Mouse (Mus musculus) kidney, embryonic 14.5 days (tissue): Measurements from ENCODE around the gene Lrit2. TPM values are rescaled to one million over a fixed set of nuclear protein-coding genes. Genes with fewer than 3 reads are reported as not detected.

Experiments
- ATAC-seq: fragments of 200-750 bp; cut with Nextera tagmentation; 2 replicates; pipeline ENCODE4 v1.8.0; 2017; ENCODE audit warnings: moderate number of reproducible peaks, mild to moderate bottlenecking, moderate TSS enrichment, moderate library complexity; ENCODE audit not compliant: low FRiP score, low TSS enrichment
- H3K27ac ChIP-seq: fragments of 300-500 bp; sonication (generic); 2 replicates; pipeline ENCODE4 v1.5.1; 2014; ENCODE audit warnings: low read depth, mild to moderate bottlenecking, low read length, moderate library complexity, mixed read lengths
- H3K27me3 ChIP-seq: fragments of 300-500 bp; sonication (generic); 2 replicates; pipeline ENCODE4 v1.6.1; 2014; ENCODE audit warnings: mild to moderate bottlenecking, low read length; ENCODE audit not compliant: control insufficient read depth, insufficient read depth
- H3K36me3 ChIP-seq: fragments of 300-500 bp; sonication (generic); 2 replicates; pipeline ENCODE4 v1.6.1; 2014; ENCODE audit warnings: low read length, mixed read lengths; ENCODE audit not compliant: control insufficient read depth, insufficient read depth
- H3K4me1 ChIP-seq: fragments of 300-500 bp; sonication (generic); 2 replicates; pipeline ENCODE4 v1.6.1; 2014; ENCODE audit warnings: low read length, mixed read lengths; ENCODE audit not compliant: control insufficient read depth, insufficient read depth
- H3K4me2 ChIP-seq: fragments of 300-500 bp; sonication (generic); replicated peaks from 2 replicates; pipeline ENCODE4 v1.6.1; 2014; ENCODE audit warnings: low read depth, mild to moderate bottlenecking, low read length
- H3K4me3 ChIP-seq: fragments of 300-500 bp; sonication (generic); 2 replicates; pipeline ENCODE4 v1.5.1; 2014; ENCODE audit warnings: mild to moderate bottlenecking, low read length
- H3K9ac ChIP-seq: fragments of 300-500 bp; sonication (generic); 2 replicates; pipeline ENCODE4 v1.6.1; 2014; ENCODE audit warnings: low read depth, mild to moderate bottlenecking, low read length, moderate library complexity
- H3K9me3 ChIP-seq: fragments of 300-500 bp; sonication (generic); 2 replicates; pipeline ENCODE4 v1.6.1; 2016; ENCODE audit warnings: low read length; ENCODE audit not compliant: control insufficient read depth
- WGBS: fragments of 180-500 bp; shearing (Covaris S2); extraction: QIAGEN DNeasy Blood & Tissue Kit; methylation state at CpG from one replicate; pipeline ENCODE4 v1.1.7; 2014; 5-methylcytosine and 5-hydroxymethylcytosine counted together
- polyA plus RNA-seq: library from polyadenylated mRNA; unstranded; fragments of >200 nt; fragmentation: Nextera tagmentation; extraction: Ambion mirVana; gene quantifications from 2 replicates; pipeline ENCODE4 v1.2.1, GENCODE M21; 2014

The Lrit2 gene
- polyA plus RNA-seq, 1 experiment from 2014 or later: not detected

GRCm38 (mm10) chr14:37066636-37067035 lies 1.1 kb upstream of the Lrit2 start:
- H3K4me1 ChIP-seq: no peaks in the 10 kb centered on the region
- no peaks in the 10 kb centered on the region for H3K36me3 ChIP-seq
- 59% methylated on average over 2 of the region's 2 CpGs for WGBS
- no peak overlapping the region for H3K27ac ChIP-seq
- H3K4me3 ChIP-seq: no peak overlapping the region
- no peak for ATAC-seq
- no peaks in the 10 kb centered on the region for H3K9me3 ChIP-seq
- no peak overlapping the region for H3K9ac ChIP-seq
- H3K27me3 ChIP-seq: no peaks in the 10 kb centered on the region
- H3K4me2 ChIP-seq: no peak overlapping the region

GRCm38 (mm10) chr14:37068516-37068915 lies 787 bp downstream of the Lrit2 start:
- Histone ChIP-seq H3K27ac (no peak overlapping the region), H3K9ac (no peak overlapping the region), H3K27me3 (no peaks in the 10 kb centered on the region), H3K9me3 (no peaks in the 10 kb centered on the region), H3K4me3 (no peak overlapping the region), H3K4me1 (no peaks in the 10 kb centered on the region), H3K36me3 (no peaks in the 10 kb centered on the region), H3K4me2 (no peak overlapping the region)
- 16% methylated on average over 9 of the region's 9 CpGs for WGBS
- ATAC-seq: peak; percentile 66; the same call in 1 of the 2 replicates

- Histone ChIP-seq H3K4me2 (no peak overlapping the region), H3K4me3 (no peak overlapping the region), H3K27ac (no peak overlapping the region), H3K27me3 (no peaks in the 10 kb centered on the region), H3K36me3 (no peaks in the 10 kb centered on the region), H3K9me3 (no peaks in the 10 kb centered on the region), H3K9ac (no peak overlapping the region), H3K4me1 (0 out of 2 replicates have a peak, but pooled peaks cover 3% of the 10 kb centered on the region)
- no peak for ATAC-seq
- 91% methylated on average over 1 of the region's 1 CpGs for WGBS
These were observed 13.0 kb downstream of the Lrit2 start for GRCm38 (mm10) chr14:37080724-37081123.

GRCm38 (mm10) chr14:37083755-37084154 lies 16.0 kb downstream of the Lrit2 start:
- WGBS: 30% methylated on average over 4 of the region's 4 CpGs
- Histone ChIP-seq H3K9ac (no peak overlapping the region), H3K4me2 (no peak overlapping the region), H3K9me3 (no peaks in the 10 kb centered on the region), H3K4me1 (0 out of 2 replicates have a peak, but pooled peaks cover 3% of the 10 kb centered on the region), H3K27me3 (no peaks in the 10 kb centered on the region), H3K4me3 (no peak overlapping the region), H3K27ac (no peak overlapping the region), H3K36me3 (no peaks in the 10 kb centered on the region)
- ATAC-seq: no peak

GRCm38 (mm10) chr14:37094436-37094835 lies 26.7 kb downstream of the Lrit2 start:
- Histone ChIP-seq H3K36me3 (no peaks in the 10 kb centered on the region), H3K4me3 (no peak overlapping the region), H3K9me3 (no peaks in the 10 kb centered on the region), H3K4me1 (0 out of 2 replicates have a peak, but pooled peaks cover 5% of the 10 kb centered on the region), H3K4me2 (no peak overlapping the region), H3K27me3 (peaks cover 12% of the 10 kb centered on the region), H3K9ac (no peak overlapping the region), H3K27ac (no peak overlapping the region)
- no peak for ATAC-seq
- WGBS: 49% methylated on average over 6 of the region's 6 CpGs

- no peak overlapping the region for H3K27ac ChIP-seq
- WGBS: 83% methylated on average over 4 of the region's 4 CpGs
- no peak overlapping the region for H3K4me3 ChIP-seq
- H3K27me3 ChIP-seq: peaks cover 12% of the 10 kb centered on the region
- H3K9me3 ChIP-seq: no peaks in the 10 kb centered on the region
- H3K4me1 ChIP-seq: 0 out of 2 replicates have a peak, but pooled peaks cover 5% of the 10 kb centered on the region
- no peak overlapping the region for H3K9ac ChIP-seq
- no peak for ATAC-seq
- no peaks in the 10 kb centered on the region for H3K36me3 ChIP-seq
- H3K4me2 ChIP-seq: no peak overlapping the region
These were observed 27.8 kb downstream of the Lrit2 start for GRCm38 (mm10) chr14:37095556-37095955.

- Histone ChIP-seq H3K27me3 (peaks cover 12% of the 10 kb centered on the region), H3K4me2 (peak within 1 kb of the TSS; percentile 48), H3K9me3 (no peaks in the 10 kb centered on the region), H3K36me3 (no peaks in the 10 kb centered on the region), H3K4me1 (0 out of 2 replicates have a peak, but pooled peaks cover 5% of the 10 kb centered on the region), H3K27ac (no peak within 1 kb of the TSS), H3K4me3 (peak within 1 kb of the TSS; percentile 27; the same call in 1 of the 2 replicates), H3K9ac (peak within 1 kb of the TSS; percentile 37; the same call in 1 of the 2 replicates)
- ATAC-seq: peak; percentile 93
- under 1% methylated on average over 30 of the region's 30 CpGs for WGBS
These were observed 30.3 kb downstream of the Lrit2 start, which contains the start of gene Cdhr1 for GRCm38 (mm10) chr14:37097956-37098530. Cdhr1 (minus strand) TSS chr14:37098347.

- no peak for ATAC-seq
- no peaks in the 10 kb centered on the region for H3K9me3 ChIP-seq
- 79% methylated on average over 5 of the region's 5 CpGs for WGBS
These were observed 33.8 kb downstream of the Lrit2 start for GRCm38 (mm10) chr14:37101531-37101930.

GRCm38 (mm10) chr14:37102484-37102883 lies 34.8 kb downstream of the Lrit2 start:
- ATAC-seq: no peak
- Histone ChIP-seq H3K36me3 (no peaks in the 10 kb centered on the region), H3K4me3 (no peak overlapping the region), H3K27me3 (peaks cover 12% of the 10 kb centered on the region), H3K4me1 (0 out of 2 replicates have a peak, but pooled peaks cover 8% of the 10 kb centered on the region), H3K9ac (no peak overlapping the region), H3K27ac (no peak overlapping the region), H3K9me3 (no peaks in the 10 kb centered on the region), H3K4me2 (no peak overlapping the region)
- 78% methylated on average over 3 of the region's 3 CpGs for WGBS

More at GRCm38 (mm10) chr14:37101531-37101930, 33.8 kb downstream of the Lrit2 start:
- H3K27ac ChIP-seq: no peak overlapping the region
- no peak overlapping the region for H3K9ac ChIP-seq
- 0 out of 2 replicates have a peak, but pooled peaks cover 8% of the 10 kb centered on the region for H3K4me1 ChIP-seq
- H3K4me2 ChIP-seq: no peak overlapping the region
- H3K4me3 ChIP-seq: no peak overlapping the region
- no peaks in the 10 kb centered on the region for H3K36me3 ChIP-seq
- H3K27me3 ChIP-seq: peaks cover 12% of the 10 kb centered on the region
